ENCODE assay signal across 9 mouse cellular contexts in genomic region chr10:40090504-40091428, GRCm38 (mm10). TPM values are rescaled to one million over a fixed set of nuclear protein-coding genes. Genes with fewer than 3 reads are reported as not detected.
DNase-seq lines count a peak whose midpoint lies in the region; ATAC-seq and TF ChIP-seq lines count a peak whose summit lies in the region.
"Had no signal": no experiment of that assay in that cellular context is flagged by ENCODE, and none has a peak within 500 bp of the region (broad histone marks: within the 10 kb centered on the region; RNA-seq: fewer than 3 reads in every experiment).

No protein-coding gene starts in this region.

- peaks cover 3% of the 10 kb centered on the region for H3K9me3 ChIP-seq in heart, embryonic 12.5 days (replicated peaks)
- H3K9me3 ChIP-seq in heart, embryonic 11.5 days (replicated peaks; ENCODE audit: control insufficient read depth, low read length), result no peaks in the 10 kb centered on the region
- peaks cover 4% of the 10 kb centered on the region for H3K9me3 ChIP-seq in heart, embryonic 16.5 days (replicated peaks; ENCODE audit: control insufficient read depth, low read length)
- H3K9me3 ChIP-seq in kidney, postnatal 0 days (replicated peaks; ENCODE audit: low read length), result no peaks in the 10 kb centered on the region
- no peaks in the 10 kb centered on the region for H3K9me3 ChIP-seq in hindbrain, embryonic 11.5 days (ENCODE audit: control insufficient read depth, low read length)

- no peak for TF ChIP-seq POLR2A in cerebellum, adult 2 months (IDR thresholded peaks at IDR 0.05; ENCODE audit: borderline replicate concordance, insufficient read depth, low read length)

- H3K4me1 ChIP-seq in heart, embryonic 12.5 days (replicated peaks), result peaks cover 39% of the 10 kb centered on the region
- H3K4me1 ChIP-seq in heart, embryonic 11.5 days (ENCODE audit: control insufficient read depth, insufficient read depth, low read length), result peaks cover 17% of the 10 kb centered on the region
- H3K4me1 ChIP-seq in heart, embryonic 16.5 days (ENCODE audit: control insufficient read depth, insufficient read depth, low read length), result peaks cover 32% of the 10 kb centered on the region
- H3K4me1 ChIP-seq in kidney, postnatal 0 days (replicated peaks; ENCODE audit: insufficient read depth, low read length), result no peaks in the 10 kb centered on the region; the same call in 1 of the 2 replicates
- H3K4me1 ChIP-seq in cerebellum, adult 2 months (ENCODE audit: control insufficient read depth, insufficient read depth, low read length), result peaks cover 7% of the 10 kb centered on the region
- no peaks in the 10 kb centered on the region for H3K4me1 ChIP-seq in hindbrain, embryonic 11.5 days (replicated peaks; ENCODE audit: control insufficient read depth, insufficient read depth, low read length)

- TF ChIP-seq CTCF in kidney, postnatal 0 days (IDR thresholded peaks at IDR 0.05; ENCODE audit: low read depth), result no peak
- no peak for TF ChIP-seq CTCF in cerebellum, adult 2 months (IDR thresholded peaks at IDR 0.05; ENCODE audit: borderline replicate concordance, insufficient read depth, low read depth, low read length)

- H3K9ac ChIP-seq in heart, embryonic 12.5 days, result no peak overlapping the region
- H3K9ac ChIP-seq in heart, embryonic 11.5 days (ENCODE audit: low read depth, low read length), result no peak overlapping the region
- H3K9ac ChIP-seq in heart, embryonic 16.5 days (ENCODE audit: low read length), result no peak overlapping the region
- no peak overlapping the region for H3K9ac ChIP-seq in kidney, postnatal 0 days (ENCODE audit: low read depth, low read length)
- no peak overlapping the region for H3K9ac ChIP-seq in hindbrain, embryonic 11.5 days (ENCODE audit: low read depth, low read length)

- peak; percentile 52 for DNase-seq in kidney, postnatal 0 days (ENCODE audit: low spot score)
- peak; percentile 75 for DNase-seq in lung, postnatal 14 days
- no peak for DNase-seq in cerebellum, adult 2 months
- DNase-seq in hindbrain, embryonic 11.5 days (ENCODE audit: low spot score), result no peak
- no peak for DNase-seq in layer of hippocampus, adult 9-10 months (ENCODE audit: low spot score)
- DNase-seq: left cerebral cortex, postnatal 4 days had no signal

- H3K4me3 ChIP-seq in heart, embryonic 12.5 days, result no peak overlapping the region
- H3K4me3 ChIP-seq in heart, embryonic 11.5 days (ENCODE audit: low read depth, low read length), result no peak overlapping the region
- no peak overlapping the region for H3K4me3 ChIP-seq in heart, embryonic 16.5 days (ENCODE audit: low read length)
- no peak overlapping the region for H3K4me3 ChIP-seq in kidney, postnatal 0 days (replicated peaks; ENCODE audit: low read depth, low read length)
- H3K4me3 ChIP-seq in cerebellum, adult 2 months (replicated peaks; ENCODE audit: insufficient read depth, low read depth, low read length), result no peak overlapping the region
- no peak overlapping the region for H3K4me3 ChIP-seq in hindbrain, embryonic 11.5 days (ENCODE audit: low read depth, low read length)

- WGBS in heart, embryonic 12.5 days, result 63% methylated on average over 11 of the region's 11 CpGs
- 62% methylated on average over 11 of the region's 11 CpGs for WGBS in heart, embryonic 11.5 days (ENCODE audit: insufficient replicate concordance)
- WGBS in heart, embryonic 16.5 days, result 41% methylated on average over 11 of the region's 11 CpGs
- WGBS in kidney, postnatal 0 days, result 75% methylated on average over 11 of the region's 11 CpGs
- WGBS in cerebellum, adult 2 months, result 59% methylated on average over 11 of the region's 11 CpGs
- 87% methylated on average over 11 of the region's 11 CpGs for WGBS in hindbrain, embryonic 11.5 days

- no peaks in the 10 kb centered on the region for H3K36me3 ChIP-seq in heart, embryonic 12.5 days
- H3K36me3 ChIP-seq in heart, embryonic 11.5 days (ENCODE audit: control insufficient read depth, insufficient read depth, low read length), result no peaks in the 10 kb centered on the region
- H3K36me3 ChIP-seq in heart, embryonic 16.5 days (ENCODE audit: control insufficient read depth, insufficient read depth), result no peaks in the 10 kb centered on the region
- no peaks in the 10 kb centered on the region for H3K36me3 ChIP-seq in kidney, postnatal 0 days (ENCODE audit: insufficient read depth, low read length)
- no peaks in the 10 kb centered on the region for H3K36me3 ChIP-seq in hindbrain, embryonic 11.5 days (ENCODE audit: control insufficient read depth, insufficient read depth, low read length)

- H3K27ac ChIP-seq in heart, embryonic 12.5 days (ENCODE audit: poor library complexity, severe bottlenecking), result peak overlapping the region; percentile 69
- no peak overlapping the region for H3K27ac ChIP-seq in heart, embryonic 11.5 days (ENCODE audit: low read depth, low read length)
- H3K27ac ChIP-seq in heart, embryonic 16.5 days (ENCODE audit: low read length), result peak overlapping the region; percentile 89
- H3K27ac ChIP-seq in kidney, postnatal 0 days, result no peak overlapping the region
- no peak overlapping the region for H3K27ac ChIP-seq in cerebellum, adult 2 months (ENCODE audit: insufficient read depth, low read length)
- no peak overlapping the region for H3K27ac ChIP-seq in hindbrain, embryonic 11.5 days (ENCODE audit: low read depth, low read length)

- peak overlapping the region; percentile 35 for H3K4me2 ChIP-seq in heart, embryonic 12.5 days
- no peak overlapping the region for H3K4me2 ChIP-seq in heart, embryonic 11.5 days
- H3K4me2 ChIP-seq in heart, embryonic 16.5 days (ENCODE audit: low read depth, low read length), result peak overlapping the region; percentile 16
- no peak overlapping the region for H3K4me2 ChIP-seq in kidney, postnatal 0 days (ENCODE audit: low read length)
- no peak overlapping the region for H3K4me2 ChIP-seq in hindbrain, embryonic 11.5 days (replicated peaks; ENCODE audit: low read depth, low read length)

- no peaks in the 10 kb centered on the region for H3K27me3 ChIP-seq in heart, embryonic 12.5 days (replicated peaks)
- H3K27me3 ChIP-seq in heart, embryonic 11.5 days (ENCODE audit: control insufficient read depth, insufficient read depth, low read length), result no peaks in the 10 kb centered on the region
- no peaks in the 10 kb centered on the region for H3K27me3 ChIP-seq in heart, embryonic 16.5 days (ENCODE audit: control insufficient read depth, insufficient read depth, low read length)
- no peaks in the 10 kb centered on the region for H3K27me3 ChIP-seq in kidney, postnatal 0 days (ENCODE audit: insufficient read depth, low read length)
- no peaks in the 10 kb centered on the region for H3K27me3 ChIP-seq in cerebellum, adult 2 months (ENCODE audit: control insufficient read depth, insufficient read depth, low read length)
- H3K27me3 ChIP-seq in hindbrain, embryonic 11.5 days (ENCODE audit: control insufficient read depth, insufficient read depth, low read length), result no peaks in the 10 kb centered on the region

- no peak for ATAC-seq in heart, embryonic 12.5 days (ENCODE audit: insufficient number of reproducible peaks, low FRiP score)
- no peak for ATAC-seq in heart, embryonic 11.5 days (replicated peaks; ENCODE audit: insufficient number of reproducible peaks, low FRiP score, low TSS enrichment)
- ATAC-seq in heart, embryonic 16.5 days (replicated peaks; ENCODE audit: extremely low read depth, insufficient read depth, low FRiP score), result peak; percentile 92
- ATAC-seq in kidney, postnatal 0 days (replicated peaks; ENCODE audit: low FRiP score, low read depth), result no peak; the same call in 1 of the 2 replicates
- ATAC-seq in hindbrain, embryonic 11.5 days (ENCODE audit: low FRiP score), result no peak

RNA-seq across cellular contexts. Expression of gene Slc16a10, which starts 51.3 kb away (rescaled TPM):
- 22.1 and 22.5 TPM in 2 replicates for polyA plus RNA-seq in heart, embryonic 12.5 days (2016; fragmentation: Nextera tagmentation; extraction: Ambion mirVana)
- polyA plus RNA-seq in heart, embryonic 11.5 days (2014; fragmentation: Nextera tagmentation; extraction: Ambion mirVana), result 17.2 and 18.6 TPM in 2 replicates
- 20.1 and 23.3 TPM in 2 replicates for polyA plus RNA-seq in heart, embryonic 16.5 days (2015; fragmentation: Nextera tagmentation; extraction: Ambion mirVana)
- polyA plus RNA-seq in kidney, postnatal 0 days (2015; fragmentation: Nextera tagmentation; extraction: Ambion mirVana), result 10.0 and 10.1 TPM in 2 replicates
- 3.6 and 5.0 TPM in 2 replicates for polyA plus RNA-seq in cerebellum, adult 2 months (2012; rRNA removed)
- 8.6 and 8.9 TPM in 2 replicates for polyA plus RNA-seq in hindbrain, embryonic 11.5 days (2014; fragmentation: Nextera tagmentation; extraction: Ambion mirVana)

Comparison
In these comparisons a context has a peak if more than half of its experiments do, and no peak if none do; other contexts are left out.
1. H3K27ac ChIP-seq: peak in heart, embryonic 12.5 days (single experiment) and heart, embryonic 16.5 days (single experiment); none in heart, embryonic 11.5 days (single experiment), kidney, postnatal 0 days (single experiment), cerebellum, adult 2 months (single experiment) and hindbrain, embryonic 11.5 days (single experiment).
2. H3K4me2 ChIP-seq: peak in heart, embryonic 12.5 days (single experiment) and heart, embryonic 16.5 days (single experiment); none in heart, embryonic 11.5 days (single experiment), kidney, postnatal 0 days (single experiment) and hindbrain, embryonic 11.5 days (single experiment).
3. DNase-seq: peak in kidney, postnatal 0 days (single experiment) and lung, postnatal 14 days (single experiment); none in cerebellum, adult 2 months (0 of 2), hindbrain, embryonic 11.5 days (single experiment) and layer of hippocampus, adult 9-10 months (single experiment).